Mouse (Mus musculus): ENCODE measurements around the gene Cbfb. TPM values are rescaled to one million over a fixed set of nuclear protein-coding genes. Genes with fewer than 3 reads are reported as not detected.

Gene Cbfb
- total RNA-seq, 2 experiments from 2014 or later: 39.8 to 46.9 TPM

GRCm38 (mm10) chr8:105241016-105241415 lies 70.5 kb downstream of the Cbfb start:
- DNase-seq: no peak

- no peak for DNase-seq
Observed at GRCm38 (mm10) chr8:105251954-105252353, 81.5 kb downstream of the Cbfb start.

GRCm38 (mm10) chr8:105252680-105253537 lies 82.4 kb downstream of the Cbfb start:
- no peak for DNase-seq

- DNase-seq: no peak
Observed at GRCm38 (mm10) chr8:105253766-105254151, 83.3 kb downstream of the Cbfb start.

GRCm38 (mm10) chr8:105254152-105254965 lies 83.9 kb downstream of the Cbfb start:
- DNase-seq: peak; percentile 96

- peak; percentile 80 for DNase-seq
Observed at GRCm38 (mm10) chr8:105254966-105255350, 84.5 kb downstream of the Cbfb start, which contains the start of gene B3gnt9. TSS of gene B3gnt9 (minus strand) at chr8:105255153.

- no peak for DNase-seq
Observed at GRCm38 (mm10) chr8:105257318-105258114, 87.0 kb downstream of the Cbfb start.

GRCm38 (mm10) chr8:105258911-105259720 lies 88.6 kb downstream of the Cbfb start:
- DNase-seq: no peak

- DNase-seq: peak; percentile 89
Observed at GRCm38 (mm10) chr8:105259721-105260320, 89.3 kb downstream of the Cbfb start.

GRCm38 (mm10) chr8:105260371-105261099 lies 90.1 kb downstream of the Cbfb start:
- DNase-seq: no peak

GRCm38 (mm10) chr8:105261326-105261980 lies 91.0 kb downstream of the Cbfb start:
- no peak for DNase-seq

- DNase-seq: no peak
Observed at GRCm38 (mm10) chr8:105263244-105263912, 92.9 kb downstream of the Cbfb start.

GRCm38 (mm10) chr8:105264024-105264982 lies 93.8 kb downstream of the Cbfb start, which contains the start of the genes Tradd and Fbxl8:
TSS of gene Tradd (minus strand) at chr8:105264609.
TSS of gene Fbxl8 (plus strand) at chr8:105264648.
- peak; percentile 71 for DNase-seq

GRCm38 (mm10) chr8:105265128-105265527 lies 94.7 kb downstream of the Cbfb start:
- DNase-seq: no peak

GRCm38 (mm10) chr8:105266775-105267174 lies 96.3 kb downstream of the Cbfb start:
- DNase-seq: no peak
